Mouse (Mus musculus): ENCODE results near the gene Glipr1.

Glipr1 gene

GRCm38 (mm10) chr10:111960459-111960858 is 42.0 kb downstream of the Glipr1 start:
- DNase-seq: no peak

- no peak for DNase-seq
Observed at GRCm38 (mm10) chr10:111959353-111959752, 43.1 kb downstream of the Glipr1 start.

DNA sequence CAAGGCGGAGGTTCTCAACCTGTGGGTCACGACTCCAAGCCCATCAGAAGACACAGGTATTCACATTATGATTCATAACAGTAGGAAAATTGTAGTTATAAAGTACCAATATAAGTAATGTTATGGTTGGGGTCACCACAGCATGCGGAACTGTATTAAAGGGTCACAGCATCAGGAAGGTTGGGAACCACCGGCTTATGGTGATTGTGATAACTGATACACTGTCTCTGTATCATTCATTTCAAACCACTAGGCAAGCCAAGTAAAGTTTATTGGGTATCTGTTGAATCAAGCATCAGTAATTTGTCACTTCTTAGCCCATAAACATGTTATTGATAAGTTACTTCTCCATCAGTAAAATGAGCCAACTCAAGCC is 44.4 kb downstream of the Glipr1 start:
- no peak for DNase-seq

DNA sequence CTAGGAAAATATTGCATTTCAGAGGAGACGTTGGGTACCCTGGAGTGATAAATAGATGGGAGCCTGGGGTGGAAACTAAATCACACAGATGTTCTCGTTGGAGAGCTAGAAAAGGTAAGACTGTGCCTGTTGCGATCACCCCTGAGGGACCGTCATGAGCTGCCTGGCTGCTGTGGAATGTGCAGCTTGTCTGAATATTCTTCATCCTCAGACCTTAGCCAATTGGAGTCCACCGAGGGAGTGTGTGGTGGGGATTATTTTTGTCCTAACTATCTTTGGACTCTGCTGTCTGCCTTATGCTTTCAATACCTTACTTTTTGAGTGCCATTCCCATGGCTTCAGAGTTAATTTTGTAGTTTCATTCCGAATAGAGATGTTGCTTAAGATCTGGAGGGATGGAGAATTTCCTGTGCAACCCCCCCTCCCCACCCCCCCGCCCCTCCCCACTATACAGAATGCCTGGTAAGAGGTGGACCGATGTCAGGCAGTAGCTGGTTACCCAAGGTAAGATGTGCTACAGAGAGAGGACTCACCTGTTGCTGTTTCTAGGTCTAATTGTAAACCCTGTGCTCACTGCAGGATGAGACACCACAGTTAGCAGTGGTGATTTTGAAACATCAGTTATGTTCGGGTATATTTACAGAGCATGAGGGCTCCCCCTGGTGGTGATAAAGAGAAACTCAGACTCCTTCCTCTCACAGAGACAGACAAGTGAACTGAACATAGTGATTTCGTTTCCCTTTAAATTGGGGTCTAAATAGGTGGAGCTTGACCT is 45.0 kb downstream of the Glipr1 start:
- DNase-seq: peak; percentile 47

GRCm38 (mm10) chr10:111955836-111956235 is 46.6 kb downstream of the Glipr1 start:
- DNase-seq: no peak

DNA sequence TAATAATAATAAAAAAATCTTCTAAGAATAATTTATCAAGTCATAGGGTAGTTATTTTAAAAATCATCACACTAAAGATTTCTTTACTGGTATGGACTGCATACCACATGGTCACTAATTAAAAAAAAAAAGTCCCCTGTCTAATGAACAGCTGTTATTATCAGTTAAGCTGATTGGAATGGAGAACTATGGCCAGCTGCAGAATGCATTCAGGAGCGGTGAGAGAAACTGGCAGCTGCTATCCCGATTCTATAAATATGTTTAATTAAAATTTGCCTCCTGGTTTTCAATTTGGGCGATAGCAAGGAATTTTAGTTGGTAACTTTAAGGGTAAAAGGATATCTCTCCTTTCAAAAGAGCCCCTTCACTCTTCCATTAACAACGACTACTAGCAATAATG is 53.4 kb downstream of the Glipr1 start:
- no peak for DNase-seq

DNA sequence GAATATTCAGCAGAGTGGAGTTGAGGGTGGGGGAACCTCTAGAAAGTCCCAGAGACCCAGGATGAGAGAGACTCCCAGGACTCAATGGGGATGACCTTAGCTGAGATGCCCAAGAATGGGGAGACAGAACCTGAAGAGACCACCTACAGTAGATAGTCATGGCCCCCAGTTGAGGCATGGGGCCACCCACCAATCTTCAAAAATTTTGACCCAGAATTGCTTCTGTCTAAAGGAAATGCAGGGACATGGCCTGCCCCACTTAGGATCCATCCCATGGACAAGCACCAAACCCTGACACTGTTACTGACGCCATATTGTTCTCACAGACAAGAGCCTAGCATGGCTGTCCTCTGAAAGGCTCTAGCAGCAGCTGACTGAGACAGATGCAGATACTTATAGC is 54.4 kb downstream of the Glipr1 start:
- DNase-seq: no peak

GRCm38 (mm10) chr10:111945563-111945962 is 56.9 kb downstream of the Glipr1 start:
- no peak for DNase-seq

DNA sequence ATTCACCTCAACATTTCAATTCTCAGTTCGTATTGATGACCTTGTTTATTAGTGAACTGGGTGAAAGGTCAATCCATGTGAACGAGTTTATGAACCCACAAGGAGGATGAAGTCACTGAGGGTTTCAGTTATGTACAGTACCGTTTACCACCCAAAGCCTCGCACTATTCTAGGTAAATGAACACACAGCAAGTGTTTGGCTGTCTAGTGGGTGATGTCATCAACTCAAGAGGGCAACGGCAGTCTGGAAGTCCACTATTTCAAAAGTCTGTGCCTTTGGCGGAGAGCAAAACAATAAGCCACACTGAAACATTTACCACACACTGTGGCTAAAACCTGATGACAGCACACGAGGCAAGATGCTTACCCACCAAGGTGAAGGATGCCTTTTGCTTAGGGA is 59.4 kb downstream of the Glipr1 start:
- no peak for DNase-seq

DNA sequence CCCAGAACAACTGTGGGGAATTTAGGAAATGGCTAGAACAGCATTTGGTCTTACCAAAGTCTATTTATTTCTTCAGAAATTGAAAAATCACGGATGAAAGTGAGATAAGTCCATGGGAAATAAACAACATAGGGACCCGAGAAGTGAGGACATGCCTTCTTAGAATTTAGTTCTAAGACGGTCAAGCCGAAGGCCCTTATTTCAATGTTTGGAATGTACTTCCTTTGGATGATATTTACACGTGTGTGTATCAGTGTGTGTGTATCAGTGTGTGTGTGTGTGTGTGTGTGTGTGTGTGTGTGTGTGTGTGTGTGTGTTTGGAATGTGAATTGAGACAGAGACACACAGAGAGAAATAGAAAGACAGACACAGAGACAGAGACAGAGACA is 65.3 kb downstream of the Glipr1 start:
- no peak for DNase-seq

GRCm38 (mm10) chr10:111936491-111937145 is 65.8 kb downstream of the Glipr1 start:
- peak; percentile 11 for DNase-seq

DNA sequence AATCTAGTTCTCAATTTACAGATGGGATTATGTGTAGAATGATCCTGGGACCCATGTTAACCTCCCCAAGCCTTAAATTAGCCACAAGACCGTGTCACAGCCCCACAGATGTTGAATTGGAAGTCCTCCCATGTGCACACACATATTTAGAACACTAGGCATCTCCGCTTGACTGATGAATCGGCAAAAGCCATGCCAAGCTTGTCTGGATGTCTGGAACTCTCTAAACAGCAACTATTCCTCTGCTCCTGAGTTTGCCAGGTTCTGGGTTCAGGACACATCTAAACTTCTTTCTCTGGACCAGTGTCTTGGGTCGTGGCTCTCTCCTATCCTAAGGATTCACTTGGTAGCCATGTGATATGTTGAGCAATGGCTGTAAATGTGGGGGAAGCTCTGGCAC is 66.4 kb downstream of the Glipr1 start:
- no peak for DNase-seq

Data from right cerebral cortex, postnatal 14 days (tissue).